Mouse (Mus musculus) layer of hippocampus, adult 9-10 months (tissue): ENCODE data around the gene Fbxl7.

ENCODE experiments used
- DNase-seq: peaks from one replicate; pipeline ENCODE4 v3.0.0; 2022; ENCODE audit warnings: low spot score

The Fbxl7 gene

DNA sequence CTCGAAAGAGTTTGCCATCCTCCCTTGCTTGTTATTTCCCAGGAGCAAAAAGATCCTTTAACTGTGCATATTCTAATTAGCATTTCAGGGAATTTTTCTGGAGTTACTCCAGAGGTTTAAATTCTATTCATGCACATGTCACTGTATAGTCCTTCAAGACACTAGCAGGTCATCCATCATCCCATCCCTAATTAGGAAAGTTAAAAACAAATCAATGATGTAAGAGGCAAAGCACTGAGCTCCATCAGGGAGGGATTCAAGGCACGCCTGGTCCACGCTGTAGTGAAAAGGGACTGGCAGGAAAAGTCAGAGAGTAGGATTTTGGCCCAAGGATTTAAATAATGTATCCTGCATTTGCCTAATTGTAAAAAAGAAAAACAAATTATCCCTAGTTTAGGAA lies 202.3 kb downstream of the Fbxl7 start:
- no peak for DNase-seq

DNA sequence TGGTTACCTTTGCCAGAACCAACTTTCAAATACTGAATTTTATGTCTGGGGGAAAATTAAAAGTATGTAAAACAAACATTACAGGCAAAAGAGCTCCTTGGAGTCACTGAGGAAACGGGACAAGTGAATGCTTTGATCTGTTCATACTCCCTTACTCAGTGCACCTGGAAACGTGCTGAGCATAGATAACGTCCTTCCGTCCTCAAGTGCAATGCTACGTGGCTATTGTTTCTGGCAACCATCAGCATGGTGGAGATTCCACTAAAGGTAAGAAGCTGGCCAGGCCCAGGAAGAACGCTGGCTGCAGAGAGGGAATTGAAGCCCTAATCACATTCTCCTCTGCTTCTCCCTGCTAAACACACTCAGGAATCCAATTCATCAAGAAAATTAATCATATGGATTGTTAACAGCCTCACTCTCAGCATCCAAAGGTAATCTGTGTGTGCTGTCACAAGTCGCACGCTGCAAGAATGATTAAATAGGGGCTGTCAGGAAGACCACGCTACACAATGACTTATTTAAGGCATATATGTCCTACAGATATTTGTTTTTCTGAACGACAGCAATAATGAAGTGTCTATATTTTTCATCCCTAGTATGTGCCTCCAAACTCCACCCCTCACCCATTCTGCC lies 206.8 kb downstream of the Fbxl7 start:
- DNase-seq = no peak

DNA sequence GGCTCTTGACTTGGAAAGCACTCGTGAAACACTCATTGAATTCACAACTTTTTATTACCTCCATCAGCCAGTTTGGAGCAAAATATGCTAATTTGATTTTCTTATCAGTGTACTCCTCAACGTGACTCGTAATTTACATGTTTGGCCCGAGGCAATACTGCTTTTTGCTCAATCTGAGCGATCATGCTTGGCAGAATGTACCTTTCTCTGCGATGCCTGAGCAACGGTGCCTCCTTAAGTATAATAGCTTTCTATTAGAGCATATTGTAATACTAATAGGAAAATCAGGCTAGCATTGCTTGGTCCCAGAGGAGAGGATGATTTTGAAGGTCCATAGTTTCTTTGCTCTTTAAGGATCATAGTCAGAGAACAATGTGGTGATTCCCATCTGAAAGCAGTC lies 207.7 kb downstream of the Fbxl7 start:
- no peak for DNase-seq

DNA sequence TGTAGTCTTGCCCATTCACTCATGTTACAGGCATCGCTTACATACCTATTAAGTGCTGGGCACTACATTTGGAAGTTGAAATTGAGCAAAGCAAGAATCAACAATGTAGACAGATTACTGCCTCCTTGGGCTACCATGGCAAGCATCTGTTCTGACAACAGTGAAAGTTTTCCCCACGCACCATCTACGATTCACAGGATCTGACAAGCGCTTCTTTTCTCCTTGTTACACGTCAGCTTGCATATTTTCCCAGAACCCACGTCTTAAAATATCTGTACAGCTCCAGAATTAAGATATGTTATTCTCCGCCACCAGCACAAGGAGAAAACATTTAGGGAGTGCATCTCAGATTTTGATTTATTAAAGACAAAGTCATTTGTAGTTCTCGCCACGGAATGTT lies 213.1 kb downstream of the Fbxl7 start:
- no peak for DNase-seq

DNA sequence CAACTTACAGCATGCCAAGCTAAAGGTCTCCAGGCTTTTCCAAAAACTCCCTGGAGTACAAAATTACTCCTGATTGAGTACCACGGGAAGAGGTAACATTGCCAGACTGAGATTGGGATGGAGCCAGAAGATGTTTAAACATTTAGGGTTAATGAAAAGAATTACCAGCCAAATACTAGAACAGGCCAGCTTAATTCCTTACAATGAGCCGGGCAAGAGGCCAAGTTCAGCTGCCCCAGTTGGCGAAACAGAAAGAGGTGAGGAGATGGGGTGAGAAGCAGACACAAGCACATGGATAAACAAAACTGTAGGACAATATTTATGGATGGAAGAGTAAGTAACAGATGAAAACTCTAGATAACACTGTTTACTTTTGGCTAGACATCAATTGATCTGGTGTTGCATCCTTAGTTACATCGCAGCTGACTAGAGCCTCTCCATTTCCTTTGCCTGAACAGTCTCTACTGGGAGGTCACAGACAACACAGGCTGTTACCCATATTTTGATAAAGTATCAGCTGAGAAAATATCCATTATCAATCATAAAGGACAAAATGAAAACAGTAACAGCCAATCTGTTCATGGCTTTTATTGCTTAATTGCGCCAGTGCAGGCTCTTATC lies 222.0 kb downstream of the Fbxl7 start:
- DNase-seq = no peak

DNA sequence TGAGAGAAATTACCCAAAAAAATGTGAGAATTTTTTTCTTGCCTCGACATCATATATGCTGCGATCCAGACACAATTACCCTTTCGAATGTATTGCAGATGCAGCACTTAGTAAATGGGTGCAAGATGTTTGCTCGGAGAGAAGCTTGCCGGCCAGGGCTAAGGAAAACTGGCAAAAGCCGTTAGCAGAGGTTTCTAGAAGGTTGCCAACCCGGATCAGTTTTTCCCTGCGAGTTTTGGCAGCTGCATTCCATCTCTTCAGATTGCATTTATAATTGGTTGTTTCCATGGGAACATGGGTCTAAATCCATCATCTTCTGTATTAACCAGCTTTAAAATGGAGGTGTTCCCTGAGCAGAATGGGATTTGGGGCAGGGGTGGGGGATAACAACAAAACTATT lies 240.4 kb downstream of the Fbxl7 start:
- DNase-seq = no peak

DNA sequence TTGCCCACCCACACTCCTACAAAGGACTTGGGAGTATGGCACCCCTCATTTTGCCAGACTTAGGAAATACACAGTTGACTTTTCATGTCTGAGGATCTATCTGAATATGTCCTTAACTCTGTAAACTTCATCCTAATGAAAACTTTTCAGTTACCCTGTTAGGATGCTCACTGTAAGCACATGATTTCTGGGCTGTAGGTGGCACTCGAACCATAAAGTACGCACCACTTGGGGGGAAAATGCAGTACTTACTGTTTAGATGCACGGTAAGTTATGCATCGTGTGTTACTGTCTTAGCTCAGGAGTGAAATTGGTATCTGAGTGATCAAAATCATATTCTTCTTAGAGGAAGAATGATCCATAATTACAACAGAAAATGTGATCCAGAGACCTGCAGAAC lies 252.8 kb downstream of the Fbxl7 start:
- no peak for DNase-seq

DNA sequence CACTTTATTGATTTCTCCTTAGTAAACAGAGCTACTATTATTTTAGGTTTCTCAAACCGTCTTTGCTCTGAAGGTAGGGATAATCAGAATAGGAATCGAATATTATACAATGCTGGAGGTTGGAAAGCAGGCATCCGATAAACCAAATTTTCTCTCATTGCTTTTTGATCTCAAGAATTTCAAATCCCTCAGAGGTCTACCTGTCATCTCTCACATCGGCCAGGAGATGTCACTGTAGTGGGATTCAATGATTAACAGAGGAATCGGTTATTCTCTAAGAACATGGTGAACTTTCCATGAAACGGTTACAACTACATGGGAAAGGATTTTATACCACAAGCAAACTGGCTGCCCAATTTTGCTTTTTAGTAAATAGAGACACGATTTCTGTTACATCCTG lies 255.7 kb downstream of the Fbxl7 start:
- no peak for DNase-seq

DNA sequence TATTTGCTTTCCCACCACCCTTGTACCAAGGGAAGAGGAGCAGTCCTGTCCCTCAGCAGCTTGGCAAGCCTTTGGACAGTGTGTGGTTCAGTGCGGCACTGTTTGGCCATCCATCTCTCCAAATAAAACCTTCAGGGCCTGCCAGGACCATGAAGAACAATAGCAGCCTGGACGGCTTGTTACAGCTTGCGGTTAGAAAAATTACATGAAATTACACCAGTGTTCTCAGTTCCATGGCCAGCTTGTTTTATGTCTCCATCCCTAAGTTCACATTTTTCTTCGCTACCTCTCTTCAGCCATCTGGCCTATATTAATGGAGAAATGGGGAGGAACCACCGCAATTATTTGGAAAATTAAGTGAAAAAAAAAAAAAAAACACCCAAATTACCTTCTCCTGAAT lies 259.8 kb downstream of the Fbxl7 start:
- no peak for DNase-seq

DNA sequence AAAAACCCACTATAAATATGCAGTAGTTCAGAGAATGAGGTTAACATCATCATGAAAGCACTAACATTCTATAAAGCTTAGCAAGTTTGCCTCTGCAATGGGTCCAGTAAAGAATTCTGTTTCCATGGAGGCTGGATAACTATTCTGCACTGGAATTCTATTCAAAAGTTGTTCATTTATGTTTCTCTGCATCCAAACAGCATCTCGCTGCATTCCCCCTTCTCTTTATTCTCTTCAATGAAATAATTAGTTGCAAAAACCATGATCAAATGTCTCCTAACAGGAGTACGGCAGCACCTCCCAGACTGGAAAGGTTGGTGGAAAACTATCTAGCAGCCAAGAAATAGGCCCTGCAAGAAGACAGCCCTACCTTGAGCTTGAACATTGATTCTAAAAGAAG lies 267.2 kb downstream of the Fbxl7 start:
- DNase-seq = no peak

DNA sequence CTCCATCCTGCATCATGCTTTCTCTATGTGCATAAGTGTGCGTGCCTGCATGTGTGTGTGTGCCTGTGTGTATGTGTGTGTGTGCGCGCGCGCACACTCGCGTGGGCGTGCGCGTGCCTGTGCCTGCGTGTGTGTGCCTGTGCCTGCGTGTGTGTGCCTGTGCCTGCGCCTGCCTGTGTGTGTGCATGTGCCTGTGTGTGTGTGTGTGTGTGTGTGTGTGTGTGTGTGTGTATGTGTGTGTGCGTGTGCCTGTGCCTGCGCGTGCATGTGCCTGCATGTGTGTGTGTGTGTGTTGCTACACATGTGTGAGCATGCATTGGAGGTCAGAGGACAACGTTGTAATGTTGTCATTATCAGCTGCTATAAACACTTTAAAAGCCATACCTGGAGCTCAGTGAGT lies 272.1 kb downstream of the Fbxl7 start:
- DNase-seq = no peak

DNA sequence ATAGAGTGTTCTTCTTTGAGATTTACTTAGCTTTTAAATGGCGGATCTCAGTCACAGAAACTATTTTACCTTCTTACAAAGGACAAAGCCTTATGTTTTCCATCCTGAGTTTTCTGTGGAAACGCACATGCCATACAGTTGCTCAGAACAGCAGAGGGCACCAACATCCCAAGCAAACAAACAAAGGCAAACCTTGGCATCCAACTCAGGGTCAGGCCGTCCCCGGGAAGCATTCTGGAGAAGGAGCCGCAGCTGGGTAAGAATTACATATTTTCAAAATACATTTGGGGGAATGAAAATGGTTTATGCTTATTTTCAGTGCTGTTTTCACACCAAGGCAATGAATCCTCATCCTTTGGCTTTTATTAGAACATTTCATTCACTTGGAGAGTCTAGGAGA lies 275.1 kb downstream of the Fbxl7 start:
- DNase-seq = no peak

DNA sequence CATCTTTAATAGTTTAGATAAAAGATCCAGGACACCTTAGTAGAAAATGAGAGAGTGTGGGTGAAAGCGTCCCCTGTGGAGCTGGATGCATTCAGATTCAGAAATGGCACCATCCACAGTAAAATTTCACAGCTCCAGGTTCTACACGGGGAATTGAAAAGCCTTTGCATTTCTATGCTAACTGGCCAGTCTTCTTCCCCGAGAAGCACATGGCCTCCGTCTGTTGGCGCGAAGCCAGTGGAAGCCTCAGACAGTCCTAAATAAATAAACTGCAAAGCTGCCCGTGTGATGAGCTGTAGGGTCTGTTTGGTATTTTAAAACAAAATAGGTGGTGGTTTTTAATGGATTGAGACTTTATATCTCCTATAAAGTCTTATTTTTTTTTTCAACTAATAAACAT lies 276.2 kb downstream of the Fbxl7 start:
- no peak for DNase-seq

DNA sequence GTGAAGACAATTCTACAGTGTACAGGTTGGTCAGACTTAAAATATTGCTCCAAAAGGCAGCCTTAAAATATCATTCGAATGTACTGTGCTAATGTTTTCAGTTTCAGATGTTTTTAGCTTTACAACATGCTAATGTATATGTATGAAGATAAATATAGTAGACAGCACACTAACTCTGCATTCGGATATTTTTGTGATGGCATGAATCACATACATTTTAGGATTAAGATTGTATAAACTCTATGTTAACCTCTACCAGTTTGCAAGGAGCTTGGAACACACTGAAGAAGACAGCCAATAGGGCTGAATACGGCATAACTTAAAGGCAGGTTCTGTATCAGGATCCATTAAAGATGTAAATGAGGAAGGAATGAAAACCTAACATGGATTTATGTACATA lies 299.1 kb downstream of the Fbxl7 start:
- no peak for DNase-seq

DNA sequence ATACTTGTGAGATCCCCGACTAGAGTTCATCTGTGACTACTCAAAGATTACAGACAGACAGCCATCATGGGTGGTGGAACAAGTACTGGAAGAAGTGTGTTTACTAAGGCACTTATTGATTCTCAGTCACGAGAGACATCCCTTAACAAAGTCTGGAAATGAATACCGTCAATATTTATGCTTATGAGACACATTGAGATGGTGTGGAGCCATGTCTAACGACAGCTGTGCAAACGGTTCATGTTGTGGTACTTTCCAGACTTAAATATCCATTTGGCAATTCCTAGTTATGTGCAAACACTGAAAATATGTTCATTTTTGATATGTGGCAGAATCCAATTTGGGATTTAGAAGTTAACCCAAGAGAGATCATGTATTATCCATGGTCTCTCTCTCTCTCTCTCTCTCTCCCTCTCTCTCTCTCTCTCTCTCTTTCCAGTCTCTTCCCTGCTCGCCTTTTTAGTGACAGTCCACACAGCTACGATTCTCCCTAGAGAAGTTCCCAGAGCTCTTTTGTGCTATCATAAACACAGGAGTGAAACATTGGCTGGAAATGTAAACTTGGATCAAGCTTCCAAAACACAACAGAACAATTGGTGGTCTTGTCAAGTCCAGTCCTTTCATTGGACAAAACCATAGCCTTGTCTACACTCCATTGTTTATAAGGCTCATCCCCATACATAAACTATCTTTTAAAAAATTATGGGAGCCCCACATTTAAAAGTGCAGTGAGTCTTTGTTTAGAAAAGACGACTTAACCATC lies 315.3 kb downstream of the Fbxl7 start:
- DNase-seq = no peak

DNA sequence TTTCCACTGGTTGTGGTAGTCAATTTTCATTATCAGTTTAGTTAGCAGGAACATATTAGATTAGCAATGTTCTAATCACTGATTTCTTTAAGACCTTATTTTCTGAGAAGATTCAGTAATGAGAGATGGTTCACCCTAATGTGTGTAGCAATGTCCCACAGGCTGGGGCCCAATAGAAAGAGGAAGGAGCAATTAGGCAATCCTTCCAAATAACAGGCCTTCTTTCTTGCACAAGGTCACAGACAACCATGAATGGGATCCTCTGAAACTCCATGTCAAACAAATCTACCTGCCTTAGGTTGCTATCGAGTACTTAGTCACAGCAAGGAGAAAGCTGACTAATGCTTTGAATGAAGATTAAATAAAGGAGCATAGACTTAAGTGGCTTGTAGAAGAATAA lies 316.9 kb downstream of the Fbxl7 start:
- no peak for DNase-seq

DNA sequence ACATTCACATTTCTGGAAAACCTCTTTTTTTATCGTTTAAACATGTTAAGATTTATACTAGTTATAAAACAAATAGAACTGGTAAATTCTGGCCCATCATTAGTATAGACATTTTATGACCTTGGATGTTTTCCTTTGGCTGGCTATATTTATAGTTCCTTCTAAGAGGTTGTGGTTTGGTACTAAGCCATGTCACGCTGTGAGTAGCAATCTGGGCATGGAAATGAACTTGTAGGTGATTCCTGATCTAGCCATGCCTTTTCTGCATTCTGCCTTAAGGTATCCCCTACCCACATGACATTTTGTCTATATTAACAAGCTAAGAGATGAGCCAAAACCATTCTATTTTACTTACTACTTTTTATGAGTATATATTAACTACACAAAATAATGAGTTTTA lies 329.3 kb downstream of the Fbxl7 start:
- DNase-seq = no peak

DNA sequence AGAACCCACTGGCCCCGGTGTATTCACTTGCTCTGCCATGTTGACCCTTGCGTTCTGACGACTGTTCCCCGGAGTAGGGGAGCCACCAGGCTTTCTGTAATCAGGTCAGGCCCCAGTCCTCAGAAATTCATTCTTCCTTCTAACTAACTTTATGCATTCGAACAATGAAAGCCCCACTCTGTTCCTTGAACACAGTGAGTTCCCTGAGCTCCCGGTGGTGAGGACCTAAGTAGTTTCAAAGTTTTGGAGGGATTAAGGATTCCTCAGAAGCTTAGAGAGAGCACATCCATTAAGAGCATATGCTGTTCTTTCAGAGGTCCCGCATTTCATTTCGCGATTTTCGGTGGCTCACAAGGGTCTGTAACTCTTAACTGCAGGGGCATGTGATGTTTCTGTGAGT lies 341.8 kb downstream of the Fbxl7 start:
- no peak for DNase-seq

DNA sequence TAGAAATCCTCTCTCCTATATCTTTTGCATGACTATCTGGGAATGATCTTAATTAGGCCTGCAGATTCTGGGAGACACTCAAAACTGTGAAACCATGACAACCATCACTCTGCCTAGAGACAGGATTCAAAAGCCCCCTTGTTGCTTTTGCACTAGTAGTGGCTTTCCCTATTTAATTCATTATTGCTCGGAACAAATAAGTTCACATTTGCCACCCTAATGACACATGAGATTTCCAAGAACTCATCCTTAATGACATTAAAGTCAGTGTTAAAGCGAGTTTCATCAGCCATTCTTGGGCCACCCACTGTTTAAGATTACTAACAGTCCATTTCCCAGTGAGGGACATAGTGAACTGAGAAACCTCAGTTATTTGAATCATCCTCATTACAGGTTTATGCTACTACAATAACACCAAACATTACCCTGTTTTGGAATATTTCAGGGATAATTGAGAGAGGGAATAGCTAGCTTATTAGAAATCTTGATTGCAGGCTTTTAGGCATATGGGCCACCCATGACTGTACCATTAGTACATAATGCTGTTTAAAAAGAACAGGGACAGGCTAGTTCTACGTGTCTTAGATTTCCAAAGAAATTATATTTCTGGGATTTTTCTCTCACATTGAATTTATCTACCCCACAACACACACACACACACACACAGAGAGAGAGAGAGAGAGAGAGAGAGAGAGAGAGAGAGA lies 361.2 kb downstream of the Fbxl7 start:
- no peak for DNase-seq

DNA sequence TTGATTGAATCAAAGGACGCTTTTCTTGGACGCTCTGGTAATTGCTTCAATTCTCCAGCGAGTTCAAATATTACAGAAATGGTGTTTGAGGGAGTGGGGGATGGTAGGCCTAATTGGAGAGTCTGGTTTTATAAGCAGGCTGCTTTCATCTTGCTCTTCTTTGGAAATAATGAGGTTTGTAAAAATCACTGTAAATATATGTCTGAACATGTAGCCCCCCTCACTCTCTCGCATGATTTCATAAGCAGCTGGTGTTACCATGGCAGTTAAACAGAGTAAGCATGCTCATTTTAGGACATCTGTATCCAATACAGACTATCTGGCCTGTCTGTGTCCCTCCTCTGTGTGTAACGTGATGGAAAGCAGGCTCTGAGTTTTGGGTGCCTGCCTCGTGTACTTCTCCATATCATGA lies 376.2 kb downstream of the Fbxl7 start:
- DNase-seq = no peak

DNA sequence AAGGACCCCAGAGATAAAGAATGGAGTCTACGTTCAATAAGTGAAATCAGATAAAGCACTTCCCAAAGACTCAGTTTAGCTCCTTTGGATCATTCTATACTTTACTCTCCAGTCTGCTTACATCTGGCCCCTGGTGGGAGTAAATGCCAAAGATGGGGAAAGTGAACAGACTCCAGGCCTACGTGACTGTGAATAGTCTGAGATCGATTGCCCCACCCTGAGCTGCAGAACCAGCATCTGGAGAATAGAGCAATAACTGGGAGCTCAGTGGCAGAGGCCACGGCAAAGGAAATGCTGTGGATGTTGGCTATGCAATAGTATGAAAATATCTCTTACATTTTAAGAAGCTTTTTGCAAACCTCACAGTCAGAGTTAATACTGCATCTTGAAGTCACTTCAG lies 394.4 kb downstream of the Fbxl7 start:
- DNase-seq = no peak
